In the genomic region with DNA sequence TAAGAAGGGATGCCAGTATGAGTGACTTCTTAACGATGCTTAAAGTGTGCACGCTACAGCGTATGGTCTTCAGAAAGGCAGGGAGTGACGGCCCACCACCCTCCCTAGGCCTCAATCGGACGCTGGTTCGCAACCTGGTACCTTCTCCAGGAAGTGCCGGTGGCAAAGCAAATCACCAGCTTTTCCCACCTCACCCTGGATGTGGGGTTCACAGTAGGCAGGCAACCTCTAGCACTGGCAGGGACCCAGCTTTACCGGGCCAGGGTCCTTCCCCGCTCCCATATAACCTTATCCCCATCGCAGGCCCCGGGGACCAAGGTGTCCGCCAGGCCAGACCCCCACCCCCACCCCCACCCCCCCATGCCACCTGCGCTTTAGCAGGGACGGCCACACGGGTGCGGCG, we compare ENCODE assay signal across 8 mouse cellular contexts. TPM values are rescaled to one million over a fixed set of nuclear protein-coding genes. Genes with fewer than 3 reads are reported as not detected.
DNase-seq lines count a peak whose midpoint lies in the region; ATAC-seq and TF ChIP-seq lines count a peak whose summit lies in the region.

No protein-coding gene starts in this region.

- 2% methylated on average over 17 of the region's 18 CpGs for WGBS in hindbrain, embryonic 14.5 days
- under 1% methylated on average over 17 of the region's 18 CpGs for WGBS in liver, postnatal 0 days (ENCODE audit: insufficient replicate concordance)
- 0% methylated on average over 18 of the region's 18 CpGs for WGBS in stomach, embryonic 14.5 days

- H3K36me3 ChIP-seq in hindbrain, embryonic 14.5 days (replicated peaks; ENCODE audit: control insufficient read depth, insufficient read depth) = peaks cover 19% of the 10 kb centered on the region
- H3K36me3 ChIP-seq in liver, postnatal 0 days (replicated peaks; ENCODE audit: insufficient read depth, low read length) = peaks cover 10% of the 10 kb centered on the region
- peaks cover 9% of the 10 kb centered on the region for H3K36me3 ChIP-seq in stomach, embryonic 14.5 days (ENCODE audit: control insufficient read depth, insufficient read depth, low read length)

- TF ChIP-seq EP300 in liver, postnatal 0 days (IDR thresholded peaks at IDR 0.05; ENCODE audit: low read depth) = no peak

- H3K27me3 ChIP-seq in hindbrain, embryonic 14.5 days (ENCODE audit: control insufficient read depth, insufficient read depth, low read length) = no peaks in the 10 kb centered on the region
- H3K27me3 ChIP-seq in liver, postnatal 0 days (ENCODE audit: insufficient read depth, low read length) = no peaks in the 10 kb centered on the region
- H3K27me3 ChIP-seq in stomach, embryonic 14.5 days (ENCODE audit: control insufficient read depth, insufficient read depth, low read length) = no peaks in the 10 kb centered on the region

- peaks cover 27% of the 10 kb centered on the region for H3K4me1 ChIP-seq in hindbrain, embryonic 14.5 days (replicated peaks; ENCODE audit: control insufficient read depth, insufficient read depth, low read length)
- H3K4me1 ChIP-seq in liver, postnatal 0 days (ENCODE audit: insufficient read depth) = peaks cover 11% of the 10 kb centered on the region
- H3K4me1 ChIP-seq in stomach, embryonic 14.5 days (ENCODE audit: control insufficient read depth, insufficient read depth, low read length) = peaks cover 7% of the 10 kb centered on the region; the same call in 1 of the 2 replicates

- peak overlapping the region; percentile 95 for H3K27ac ChIP-seq in hindbrain, embryonic 14.5 days
- peak overlapping the region; percentile 80 for H3K27ac ChIP-seq in liver, postnatal 0 days (ENCODE audit: low read depth)
- peak overlapping the region; percentile 69; the same call in 1 of the 2 replicates for H3K27ac ChIP-seq in stomach, embryonic 14.5 days (ENCODE audit: low read length)

- no peak; the same call in 1 of the 2 replicates for ATAC-seq in hindbrain, embryonic 14.5 days (ENCODE audit: low FRiP score)
- ATAC-seq in liver, postnatal 0 days = peak; percentile 40
- peak; percentile 40; the same call in 1 of the 2 replicates for ATAC-seq in stomach, embryonic 14.5 days (ENCODE audit: insufficient number of reproducible peaks, insufficient read depth, low FRiP score, low read depth)

- peak overlapping the region; percentile 69 for H3K4me2 ChIP-seq in hindbrain, embryonic 14.5 days (replicated peaks)
- peak overlapping the region; percentile 87 for H3K4me2 ChIP-seq in liver, postnatal 0 days (ENCODE audit: low read depth, low read length)
- peak overlapping the region; percentile 66 for H3K4me2 ChIP-seq in stomach, embryonic 14.5 days (replicated peaks; ENCODE audit: low read depth, low read length)

- H3K9ac ChIP-seq in hindbrain, embryonic 14.5 days = peak overlapping the region; percentile 87
- peak overlapping the region; percentile 79 for H3K9ac ChIP-seq in liver, postnatal 0 days (replicated peaks)
- peak overlapping the region; percentile 60 for H3K9ac ChIP-seq in stomach, embryonic 14.5 days (replicated peaks; ENCODE audit: low read depth, low read length)

- peak; percentile 24 for DNase-seq in layer of hippocampus, adult 11-12 months (ENCODE audit: low spot score)
- DNase-seq in layer of hippocampus, adult 8-10 months (ENCODE audit: low spot score in 2 of 2) = no peak
- peak; percentile 10 for DNase-seq in MEL-GATA-1-ER (ENCODE audit: extremely low read depth, low read depth)
- DNase-seq in embryo, embryonic 10.5 days (ENCODE audit: low spot score) = peak; percentile 46
- no peak for DNase-seq in hindbrain, embryonic 14.5 days (ENCODE audit: low spot score)
- DNase-seq in liver, postnatal 0 days = no peak
- no peak for DNase-seq in urinary bladder, postnatal 10 days (ENCODE audit: low spot score)

- H3K4me3 ChIP-seq in hindbrain, embryonic 14.5 days (replicated peaks; ENCODE audit: low read length) = peak overlapping the region; percentile 78
- peak overlapping the region; percentile 77 for H3K4me3 ChIP-seq in liver, postnatal 0 days (ENCODE audit: low read depth, low read length)
- peak overlapping the region; percentile 79 for H3K4me3 ChIP-seq in stomach, embryonic 14.5 days (ENCODE audit: low read depth, low read length)

- no peak for TF ChIP-seq CTCF in liver, postnatal 0 days (IDR thresholded peaks at IDR 0.05; ENCODE audit: low read depth)

- no peaks in the 10 kb centered on the region for H3K9me3 ChIP-seq in hindbrain, embryonic 14.5 days (ENCODE audit: control insufficient read depth, low read length)
- no peaks in the 10 kb centered on the region for H3K9me3 ChIP-seq in liver, postnatal 0 days (ENCODE audit: low read length)
- H3K9me3 ChIP-seq in stomach, embryonic 14.5 days (ENCODE audit: control insufficient read depth, low read depth, low read length) = no peaks in the 10 kb centered on the region

RNA-seq across cellular contexts. Expression of a gene that starts 0.3 kb away (rescaled TPM):
- 10 to 100 TPM; 56.0 to 63.5 (median 59.6) TPM for total RNA-seq in layer of hippocampus, adult 8-10 months (2022)
- 88.1 and 89.3 TPM in 2 replicates for polyA plus RNA-seq in hindbrain, embryonic 14.5 days (2014; fragmentation: Nextera tagmentation; extraction: Ambion mirVana)
- polyA plus RNA-seq in liver, postnatal 0 days (2015; fragmentation: Nextera tagmentation; extraction: Ambion mirVana) = 146 and 151 TPM in 2 replicates
- 59.6 and 69.5 TPM in 2 replicates for polyA plus RNA-seq in stomach, embryonic 14.5 days (2014; fragmentation: Nextera tagmentation; extraction: Ambion mirVana)

Comparison
In these comparisons a context has a peak if more than half of its experiments do, and no peak if none do; other contexts are left out.
1. DNase-seq: peak in layer of hippocampus, adult 11-12 months (single experiment), MEL-GATA-1-ER (single experiment) and embryo, embryonic 10.5 days (single experiment); none in layer of hippocampus, adult 8-10 months (0 of 2), hindbrain, embryonic 14.5 days (single experiment), liver, postnatal 0 days (single experiment) and urinary bladder, postnatal 10 days (single experiment).
2. Peak in every context shown above with its lines, with median percentiles within 50 percentile points of each other: H3K27ac ChIP-seq, H3K4me2 ChIP-seq, H3K4me3 ChIP-seq and H3K9ac ChIP-seq.